Mouse (Mus musculus): ENCODE results near the gene Prdm16. TPM values are rescaled to one million over a fixed set of nuclear protein-coding genes. Genes with fewer than 3 reads are reported as not detected.

The Prdm16 gene
- polyA plus RNA-seq, 1 experiment = 6.0 TPM

- no peak overlapping the region for H3K27ac ChIP-seq (ENCODE audit: insufficient read depth, low read length)
- TF ChIP-seq CTCF (IDR thresholded peaks at IDR 0.05; ENCODE audit: borderline replicate concordance, insufficient read depth, low read depth, low read length) (no peak), POLR2A (IDR thresholded peaks at IDR 0.05; ENCODE audit: borderline replicate concordance, insufficient read depth, low read length) (no peak)
- no peaks in the 10 kb centered on the region for H3K4me1 ChIP-seq (ENCODE audit: control insufficient read depth, insufficient read depth, low read length)
- H3K4me3 ChIP-seq (replicated peaks; ENCODE audit: insufficient read depth, low read depth, low read length) = no peak overlapping the region
- H3K27me3 ChIP-seq (ENCODE audit: control insufficient read depth, insufficient read depth, low read length) = no peaks in the 10 kb centered on the region; the same call in 1 of the 2 replicates
- 26% methylated on average over 11 of the region's 11 CpGs for WGBS
- DNase-seq = no peak
Measured at GRCm38 (mm10) chr4:154492714-154493121, 144.0 kb downstream of the Prdm16 start.

- Histone ChIP-seq H3K27ac (ENCODE audit: insufficient read depth, low read length) (no peak overlapping the region), H3K4me1 (ENCODE audit: control insufficient read depth, insufficient read depth, low read length) (no peaks in the 10 kb centered on the region), H3K4me3 (replicated peaks; ENCODE audit: insufficient read depth, low read depth, low read length) (no peak overlapping the region), H3K27me3 (ENCODE audit: control insufficient read depth, insufficient read depth, low read length) (no peaks in the 10 kb centered on the region; the same call in 1 of the 2 replicates)
- WGBS = 70% methylated on average over 7 of the region's 7 CpGs
- no peak for DNase-seq
- TF ChIP-seq POLR2A (IDR thresholded peaks at IDR 0.05; ENCODE audit: borderline replicate concordance, insufficient read depth, low read length) (no peak), CTCF (IDR thresholded peaks at IDR 0.05; ENCODE audit: borderline replicate concordance, insufficient read depth, low read depth, low read length) (no peak)
Measured at GRCm38 (mm10) chr4:154492268-154492667, 144.4 kb downstream of the Prdm16 start.

- Histone ChIP-seq H3K4me3 (replicated peaks; ENCODE audit: insufficient read depth, low read depth, low read length) (no peak overlapping the region), H3K4me1 (ENCODE audit: control insufficient read depth, insufficient read depth, low read length) (no peaks in the 10 kb centered on the region), H3K27me3 (ENCODE audit: control insufficient read depth, insufficient read depth, low read length) (no peaks in the 10 kb centered on the region; the same call in 1 of the 2 replicates), H3K27ac (ENCODE audit: insufficient read depth, low read length) (no peak overlapping the region)
- WGBS = 36% methylated on average over 5 of the region's 5 CpGs
- DNase-seq = no peak
- TF ChIP-seq POLR2A (IDR thresholded peaks at IDR 0.05; ENCODE audit: borderline replicate concordance, insufficient read depth, low read length) (no peak), CTCF (IDR thresholded peaks at IDR 0.05; ENCODE audit: borderline replicate concordance, insufficient read depth, low read depth, low read length) (no peak)
Measured at GRCm38 (mm10) chr4:154488031-154488430, 148.6 kb downstream of the Prdm16 start.

GRCm38 (mm10) chr4:154482695-154483094 is 154.0 kb downstream of the Prdm16 start:
- TF ChIP-seq POLR2A (IDR thresholded peaks at IDR 0.05; ENCODE audit: borderline replicate concordance, insufficient read depth, low read length) = no peak
- Histone ChIP-seq H3K4me1 (ENCODE audit: control insufficient read depth, insufficient read depth, low read length) (no peaks in the 10 kb centered on the region), H3K27me3 (ENCODE audit: control insufficient read depth, insufficient read depth, low read length) (0 out of 2 replicates have a peak, but pooled peaks cover 2% of the 10 kb centered on the region), H3K27ac (ENCODE audit: insufficient read depth, low read length) (no peak overlapping the region), H3K4me3 (replicated peaks; ENCODE audit: insufficient read depth, low read depth, low read length) (no peak overlapping the region)
- WGBS = 84% methylated on average over 14 of the region's 14 CpGs
- no peak for DNase-seq

GRCm38 (mm10) chr4:154481771-154482637 is 154.7 kb downstream of the Prdm16 start:
- WGBS = 59% methylated on average over 14 of the region's 14 CpGs
- Histone ChIP-seq H3K4me1 (ENCODE audit: control insufficient read depth, insufficient read depth, low read length) (no peaks in the 10 kb centered on the region), H3K27ac (ENCODE audit: insufficient read depth, low read length) (no peak overlapping the region), H3K27me3 (ENCODE audit: control insufficient read depth, insufficient read depth, low read length) (peaks cover 2% of the 10 kb centered on the region; the same call in 1 of the 2 replicates), H3K4me3 (replicated peaks; ENCODE audit: insufficient read depth, low read depth, low read length) (no peak overlapping the region)
- peak in 1 of 2 experiments; percentile 14 for DNase-seq
- no peak for TF ChIP-seq POLR2A (IDR thresholded peaks at IDR 0.05; ENCODE audit: borderline replicate concordance, insufficient read depth, low read length)
- no peak for TF ChIP-seq CTCF (IDR thresholded peaks at IDR 0.05; ENCODE audit: borderline replicate concordance, insufficient read depth, low read depth, low read length)

GRCm38 (mm10) chr4:154480544-154481260 is 156.0 kb downstream of the Prdm16 start:
- Histone ChIP-seq H3K4me3 (replicated peaks; ENCODE audit: insufficient read depth, low read depth, low read length) (no peak overlapping the region), H3K27ac (ENCODE audit: insufficient read depth, low read length) (no peak overlapping the region), H3K27me3 (ENCODE audit: control insufficient read depth, insufficient read depth, low read length) (peaks cover 2% of the 10 kb centered on the region; the same call in 1 of the 2 replicates), H3K4me1 (ENCODE audit: control insufficient read depth, insufficient read depth, low read length) (no peaks in the 10 kb centered on the region)
- DNase-seq = no peak
- WGBS = 80% methylated on average over 9 of the region's 9 CpGs
- no peak for TF ChIP-seq POLR2A (IDR thresholded peaks at IDR 0.05; ENCODE audit: borderline replicate concordance, insufficient read depth, low read length)
- TF ChIP-seq CTCF (IDR thresholded peaks at IDR 0.05; ENCODE audit: borderline replicate concordance, insufficient read depth, low read depth, low read length) = no peak

GRCm38 (mm10) chr4:154480143-154480542 is 156.5 kb downstream of the Prdm16 start:
- H3K27ac ChIP-seq (ENCODE audit: insufficient read depth, low read length) = no peak overlapping the region
- WGBS = 61% methylated on average over 15 of the region's 15 CpGs

More at GRCm38 (mm10) chr4:154480143-154480542, 156.5 kb downstream of the Prdm16 start:
- no peaks in the 10 kb centered on the region; the same call in 1 of the 2 replicates for H3K4me1 ChIP-seq (ENCODE audit: control insufficient read depth, insufficient read depth, low read length)
- H3K27me3 ChIP-seq (ENCODE audit: control insufficient read depth, insufficient read depth, low read length) = peaks cover 2% of the 10 kb centered on the region; the same call in 1 of the 2 replicates
- no peak for DNase-seq
- no peak for TF ChIP-seq CTCF (IDR thresholded peaks at IDR 0.05; ENCODE audit: borderline replicate concordance, insufficient read depth, low read depth, low read length)
- no peak for TF ChIP-seq POLR2A (IDR thresholded peaks at IDR 0.05; ENCODE audit: borderline replicate concordance, insufficient read depth, low read length)
- no peak overlapping the region for H3K4me3 ChIP-seq (replicated peaks; ENCODE audit: insufficient read depth, low read depth, low read length)

Data from cerebellum, adult 2 months (tissue).